Mouse (Mus musculus): ENCODE results near the gene Pes1. TPM values are rescaled to one million over a fixed set of nuclear protein-coding genes. Genes with fewer than 3 reads are reported as not detected.

The Pes1 gene
- polyA plus RNA-seq (2016; fragmentation: Nextera tagmentation; extraction: Ambion mirVana), result 116 and 118 TPM in 2 replicates

GRCm38 (mm10) chr11:3963610-3964415 lies at the start of gene Pes1:
Pes1 (plus strand) TSS chr11:3963975.
- 1% methylated on average over 31 of the region's 31 CpGs for WGBS
- H3K36me3 ChIP-seq (replicated peaks), result peaks cover 26% of the 10 kb centered on the region
- no peaks in the 10 kb centered on the region for H3K27me3 ChIP-seq (ENCODE audit: poor library complexity, severe bottlenecking)
- peaks cover 19% of the 10 kb centered on the region for H3K4me1 ChIP-seq
- H3K4me3 ChIP-seq, result peak within 1 kb of the TSS; percentile 71
- peak within 1 kb of the TSS; percentile 94 for H3K27ac ChIP-seq
- peak; percentile 79 for DNase-seq (ENCODE audit: extremely low spot score, low spot score)
- H3K9me3 ChIP-seq, result no peaks in the 10 kb centered on the region

- Histone ChIP-seq H3K27ac (peak within 1 kb of the TSS; percentile 83), H3K27me3 (ENCODE audit: poor library complexity, severe bottlenecking) (peaks cover 22% of the 10 kb centered on the region)
- WGBS, result under 1% methylated on average over 28 of the region's 28 CpGs
Measured at GRCm38 (mm10) chr11:3914109-3914840, 49.5 kb upstream of the Pes1 start, which contains the start of gene Slc35e4. Slc35e4 (minus strand) TSS chr11:3914664.

GRCm38 (mm10) chr11:3918738-3919137 lies 45.0 kb upstream of the Pes1 start:
- no peak overlapping the region for H3K4me3 ChIP-seq
- no peaks in the 10 kb centered on the region for H3K9me3 ChIP-seq
- 79% methylated on average over 1 of the region's 1 CpGs for WGBS
- H3K27me3 ChIP-seq (ENCODE audit: poor library complexity, severe bottlenecking), result no peaks in the 10 kb centered on the region
- H3K4me1 ChIP-seq, result peaks cover 12% of the 10 kb centered on the region
- no peak for DNase-seq (ENCODE audit: extremely low spot score, low spot score)
- peaks cover 14% of the 10 kb centered on the region for H3K36me3 ChIP-seq (replicated peaks)
- H3K27ac ChIP-seq, result no peak overlapping the region

More at GRCm38 (mm10) chr11:3914109-3914840, 49.5 kb upstream of the Pes1 start, which contains the start of gene Slc35e4:
- Histone ChIP-seq H3K4me1 (peaks cover 51% of the 10 kb centered on the region), H3K4me3 (peak within 1 kb of the TSS; percentile 74), H3K9me3 (no peaks in the 10 kb centered on the region), H3K36me3 (replicated peaks) (no peaks in the 10 kb centered on the region)
- DNase-seq (ENCODE audit: extremely low spot score, low spot score), result peak; percentile 85

- no peak overlapping the region for H3K27ac ChIP-seq
- DNase-seq (ENCODE audit: extremely low spot score, low spot score), result no peak
- no peak overlapping the region for H3K4me3 ChIP-seq
- H3K36me3 ChIP-seq (replicated peaks), result peaks cover 22% of the 10 kb centered on the region
- H3K4me1 ChIP-seq, result no peaks in the 10 kb centered on the region
- no peaks in the 10 kb centered on the region for H3K9me3 ChIP-seq
- 94% methylated on average over 7 of the region's 7 CpGs for WGBS
- H3K27me3 ChIP-seq (ENCODE audit: poor library complexity, severe bottlenecking), result no peaks in the 10 kb centered on the region
Measured at GRCm38 (mm10) chr11:3920476-3920875, 43.3 kb upstream of the Pes1 start.

- H3K4me3 ChIP-seq, result no peak overlapping the region
- H3K4me1 ChIP-seq, result no peaks in the 10 kb centered on the region
- peak; percentile 29 for DNase-seq (ENCODE audit: extremely low spot score, low spot score)
- 30% methylated on average over 8 of the region's 8 CpGs for WGBS
- H3K36me3 ChIP-seq (replicated peaks), result peaks cover 28% of the 10 kb centered on the region
- H3K27me3 ChIP-seq (ENCODE audit: poor library complexity, severe bottlenecking), result no peaks in the 10 kb centered on the region
- H3K9me3 ChIP-seq, result no peaks in the 10 kb centered on the region
- no peak overlapping the region for H3K27ac ChIP-seq
Measured at GRCm38 (mm10) chr11:3921281-3921850, 42.4 kb upstream of the Pes1 start.

- Histone ChIP-seq H3K4me1 (no peaks in the 10 kb centered on the region), H3K36me3 (replicated peaks) (peaks cover 28% of the 10 kb centered on the region), H3K27me3 (ENCODE audit: poor library complexity, severe bottlenecking) (no peaks in the 10 kb centered on the region), H3K9me3 (no peaks in the 10 kb centered on the region), H3K4me3 (no peak overlapping the region), H3K27ac (no peak overlapping the region)
- DNase-seq (ENCODE audit: extremely low spot score, low spot score), result no peak
- WGBS, result 91% methylated on average over 9 of the region's 9 CpGs
Measured at GRCm38 (mm10) chr11:3922115-3922514, 41.7 kb upstream of the Pes1 start.

GRCm38 (mm10) chr11:3922731-3923130 lies 41.0 kb upstream of the Pes1 start:
- Histone ChIP-seq H3K27me3 (ENCODE audit: poor library complexity, severe bottlenecking) (no peaks in the 10 kb centered on the region), H3K4me3 (no peak overlapping the region), H3K4me1 (no peaks in the 10 kb centered on the region), H3K27ac (no peak overlapping the region), H3K36me3 (replicated peaks) (peaks cover 28% of the 10 kb centered on the region), H3K9me3 (no peaks in the 10 kb centered on the region)
- no peak for DNase-seq (ENCODE audit: extremely low spot score, low spot score)
- WGBS, result 94% methylated on average over 6 of the region's 6 CpGs

- Histone ChIP-seq H3K4me3 (no peak overlapping the region), H3K36me3 (replicated peaks) (peaks cover 28% of the 10 kb centered on the region), H3K9me3 (no peaks in the 10 kb centered on the region), H3K27ac (no peak overlapping the region), H3K4me1 (peaks cover 2% of the 10 kb centered on the region), H3K27me3 (ENCODE audit: poor library complexity, severe bottlenecking) (no peaks in the 10 kb centered on the region)
- no peak for DNase-seq (ENCODE audit: extremely low spot score, low spot score)
- 90% methylated on average over 10 of the region's 10 CpGs for WGBS
Measured at GRCm38 (mm10) chr11:3925916-3926315, 37.9 kb upstream of the Pes1 start.

GRCm38 (mm10) chr11:3930019-3930418 lies 33.8 kb upstream of the Pes1 start:
- H3K4me1 ChIP-seq, result peaks cover 20% of the 10 kb centered on the region
- peaks cover 8% of the 10 kb centered on the region; the same call in 1 of the 2 replicates for H3K36me3 ChIP-seq (replicated peaks)
- H3K4me3 ChIP-seq, result no peak overlapping the region
- H3K27ac ChIP-seq, result no peak overlapping the region
- 90% methylated on average over 4 of the region's 4 CpGs for WGBS
- DNase-seq (ENCODE audit: extremely low spot score, low spot score), result no peak
- no peaks in the 10 kb centered on the region for H3K9me3 ChIP-seq
- no peaks in the 10 kb centered on the region; the same call in 1 of the 2 replicates for H3K27me3 ChIP-seq (ENCODE audit: poor library complexity, severe bottlenecking)

GRCm38 (mm10) chr11:3930931-3931330 lies 32.8 kb upstream of the Pes1 start:
- DNase-seq (ENCODE audit: extremely low spot score, low spot score), result no peak
- peaks cover 1% of the 10 kb centered on the region; the same call in 1 of the 2 replicates for H3K36me3 ChIP-seq (replicated peaks)
- H3K27me3 ChIP-seq (ENCODE audit: poor library complexity, severe bottlenecking), result no peaks in the 10 kb centered on the region; the same call in 1 of the 2 replicates
- WGBS, result 28% methylated on average over 6 of the region's 6 CpGs
- H3K4me3 ChIP-seq, result peak overlapping the region; percentile 71
- no peaks in the 10 kb centered on the region for H3K9me3 ChIP-seq
- peaks cover 20% of the 10 kb centered on the region for H3K4me1 ChIP-seq
- H3K27ac ChIP-seq, result peak overlapping the region; percentile 83

- Histone ChIP-seq H3K9me3 (no peaks in the 10 kb centered on the region), H3K4me3 (peak within 1 kb of the TSS; percentile 71), H3K27me3 (ENCODE audit: poor library complexity, severe bottlenecking) (no peaks in the 10 kb centered on the region; the same call in 1 of the 2 replicates), H3K27ac (peak within 1 kb of the TSS; percentile 83), H3K4me1 (peaks cover 20% of the 10 kb centered on the region), H3K36me3 (replicated peaks) (no peaks in the 10 kb centered on the region)
- under 1% methylated on average over 23 of the region's 26 CpGs for WGBS
- peak; percentile 83 for DNase-seq (ENCODE audit: extremely low spot score, low spot score)
Measured at GRCm38 (mm10) chr11:3931511-3932211, 32.1 kb upstream of the Pes1 start, which contains the start of gene Tcn2. Tcn2 (minus strand) TSS chr11:3932159.

- H3K9me3 ChIP-seq, result no peaks in the 10 kb centered on the region
- 88% methylated on average over 9 of the region's 9 CpGs for WGBS
- no peak for DNase-seq (ENCODE audit: extremely low spot score, low spot score)
- H3K36me3 ChIP-seq (replicated peaks), result no peaks in the 10 kb centered on the region
- H3K4me3 ChIP-seq, result no peak overlapping the region
- peaks cover 20% of the 10 kb centered on the region for H3K4me1 ChIP-seq
- H3K27ac ChIP-seq, result no peak overlapping the region
- H3K27me3 ChIP-seq (ENCODE audit: poor library complexity, severe bottlenecking), result no peaks in the 10 kb centered on the region; the same call in 1 of the 2 replicates
Measured at GRCm38 (mm10) chr11:3933756-3934285, 30.0 kb upstream of the Pes1 start.

All from forebrain, embryonic 10.5 days (tissue).